Mouse (Mus musculus) monocyte, adult 2 months (primary cell): ENCODE results near the gene Zdhhc14.

Source experiments
- DNase-seq, 2 experiments: peaks; one replicate each; pipeline ENCODE4 v3.0.0; 2022; ENCODE audit warnings: low spot score in 2 of 2, low read depth in 1 of 2

The Zdhhc14 gene

DNA sequence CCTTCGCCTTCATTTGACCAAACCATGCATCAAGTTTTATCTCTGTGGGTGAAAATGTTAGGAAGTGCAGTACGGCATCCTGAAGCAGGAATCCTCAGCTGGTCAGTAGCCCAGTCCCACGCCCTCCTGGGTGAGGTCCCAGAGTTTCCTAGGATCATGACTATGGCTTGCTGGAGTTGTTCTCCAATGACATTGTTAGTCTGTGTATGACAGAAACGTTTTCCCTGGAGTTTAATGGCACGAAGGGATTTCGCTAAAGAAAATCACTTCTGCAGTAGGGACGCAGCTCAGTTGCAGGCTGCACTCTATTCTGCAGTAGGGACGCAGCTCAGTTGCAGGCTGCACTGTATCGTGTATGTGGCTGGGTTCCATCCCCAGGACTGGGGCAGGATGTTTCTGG is 161.6 kb downstream of the Zdhhc14 start:
- DNase-seq = no peak

DNA sequence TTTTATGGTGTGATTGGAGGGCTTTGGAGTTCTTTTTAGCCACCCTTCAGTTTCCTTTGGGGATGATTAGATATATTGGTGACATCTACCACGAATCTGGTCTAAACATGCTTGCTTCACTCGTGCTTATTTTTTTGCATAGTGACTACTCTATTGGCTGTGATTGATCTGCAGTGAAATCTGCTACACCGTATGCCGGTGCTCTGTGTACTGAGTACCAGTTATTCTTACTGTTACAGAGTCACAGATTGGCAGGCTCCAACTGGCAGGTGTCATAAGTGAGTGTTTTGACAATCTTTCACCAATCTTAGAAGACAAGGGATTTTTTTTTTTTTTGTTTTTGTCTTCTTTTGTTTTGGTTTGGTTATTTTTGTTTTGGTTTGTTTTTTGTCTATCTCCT is 163.2 kb downstream of the Zdhhc14 start:
- no peak for DNase-seq

DNA sequence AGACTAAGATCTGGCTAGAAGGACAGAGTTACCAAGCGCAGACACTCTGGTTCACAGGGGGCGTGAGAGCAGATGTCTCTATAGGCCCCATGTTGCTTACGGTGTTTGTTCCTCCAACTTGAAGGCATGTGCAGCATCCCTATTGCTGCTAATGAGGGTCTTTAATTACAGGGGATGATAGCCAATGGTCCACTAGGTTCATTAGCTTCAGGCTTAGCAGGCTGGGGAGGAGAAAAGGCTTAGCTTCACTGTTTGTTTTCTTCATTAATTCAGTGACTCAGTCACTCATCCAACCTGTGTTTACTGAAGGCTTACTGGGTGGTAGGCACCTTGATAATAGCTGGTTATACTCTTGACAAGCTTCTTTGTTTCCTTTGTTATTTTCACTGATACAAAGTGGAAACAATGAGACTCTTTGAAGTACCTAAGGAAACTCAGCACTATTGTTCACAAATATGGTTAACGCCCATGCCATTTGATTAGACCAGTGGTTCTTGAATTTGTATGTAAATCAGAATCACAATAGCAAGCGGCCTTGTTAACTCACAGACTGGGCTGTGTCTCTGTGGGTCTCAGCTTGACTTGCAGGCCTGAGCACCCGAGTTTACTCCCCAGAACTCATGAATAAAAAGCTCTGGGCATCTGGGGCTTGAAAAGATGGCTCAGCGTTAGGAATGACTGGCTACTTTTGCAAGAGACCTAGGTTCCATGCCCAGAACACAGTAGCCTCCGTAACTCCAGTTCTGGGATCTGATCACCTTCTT is 168.1 kb downstream of the Zdhhc14 start:
- DNase-seq = no peak

DNA sequence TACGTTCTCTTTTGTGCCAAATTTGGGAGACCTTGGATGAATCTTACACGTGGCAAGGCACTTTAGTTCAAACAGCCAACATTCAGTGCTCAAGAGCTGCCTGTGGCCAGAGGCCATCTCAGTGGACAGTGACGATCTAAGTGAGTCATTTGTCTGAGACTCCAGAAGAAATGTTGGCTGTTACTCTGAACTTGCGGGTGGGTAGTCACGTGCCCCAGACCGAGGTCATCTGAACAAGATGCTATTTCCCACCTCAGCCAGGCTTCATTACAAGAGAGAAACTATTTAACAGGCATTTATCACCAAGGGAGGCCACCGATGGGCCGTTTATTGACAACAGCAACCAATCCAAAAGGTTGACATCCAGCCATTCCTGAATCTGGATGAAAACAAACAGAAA is 174.3 kb downstream of the Zdhhc14 start:
- DNase-seq = no peak

DNA sequence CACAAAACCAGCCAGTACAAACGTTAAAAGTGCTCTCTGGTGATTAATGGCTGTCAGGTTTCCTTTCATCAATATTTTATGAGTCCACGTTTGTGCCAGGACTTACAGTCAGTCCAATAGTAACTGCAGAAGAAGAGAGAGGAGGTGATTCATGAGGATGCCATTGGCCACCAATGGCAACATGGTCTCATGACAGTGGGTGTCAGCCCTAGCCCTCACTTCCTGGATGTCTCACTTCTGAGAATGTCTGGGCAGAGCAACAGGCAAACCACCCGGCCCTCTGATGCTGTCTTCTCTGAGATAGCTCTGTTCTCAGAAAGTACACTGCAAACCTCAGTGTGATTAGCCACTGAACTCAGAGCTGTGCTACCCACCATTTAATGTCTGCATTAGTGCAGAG is 176.1 kb downstream of the Zdhhc14 start:
- DNase-seq = no peak

DNA sequence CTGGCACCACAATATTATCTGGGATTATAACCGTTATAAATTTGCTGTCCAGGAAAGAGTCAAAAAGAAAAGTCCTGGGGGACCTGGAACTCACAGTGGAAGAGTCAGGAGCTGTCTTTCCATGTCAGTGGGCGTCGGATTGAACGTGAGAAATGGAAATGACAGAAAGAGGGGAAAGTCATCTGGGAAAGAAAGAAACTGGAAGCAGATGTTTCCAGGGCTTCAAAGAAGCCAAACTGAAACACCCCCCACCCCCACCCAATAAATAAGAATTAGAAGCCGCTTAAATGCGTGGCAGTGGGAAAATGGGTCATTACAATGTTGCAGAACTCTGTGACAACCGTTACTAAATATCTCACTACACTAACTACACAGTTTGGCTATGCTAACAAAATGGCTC is 176.6 kb downstream of the Zdhhc14 start:
- DNase-seq = no peak

DNA sequence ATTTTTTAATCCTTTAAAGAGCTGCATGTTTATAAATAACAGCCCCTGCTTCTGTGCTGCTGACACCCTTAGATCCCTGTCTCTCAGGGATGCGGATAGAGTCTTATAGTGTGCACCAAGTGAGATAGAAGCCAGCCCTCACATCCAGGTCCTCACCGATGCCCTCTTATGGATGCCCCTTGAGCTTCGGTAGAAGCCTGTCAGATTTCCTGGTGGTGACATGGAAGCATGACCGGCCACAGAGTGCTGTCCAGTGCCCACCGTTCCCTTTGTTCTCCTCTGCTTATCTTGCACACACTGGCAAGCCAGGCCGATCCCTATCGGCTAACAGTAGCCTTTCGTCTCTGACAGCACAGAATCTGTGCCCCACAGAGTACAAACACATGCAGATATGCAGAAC is 183.6 kb downstream of the Zdhhc14 start:
- DNase-seq = no peak

DNA sequence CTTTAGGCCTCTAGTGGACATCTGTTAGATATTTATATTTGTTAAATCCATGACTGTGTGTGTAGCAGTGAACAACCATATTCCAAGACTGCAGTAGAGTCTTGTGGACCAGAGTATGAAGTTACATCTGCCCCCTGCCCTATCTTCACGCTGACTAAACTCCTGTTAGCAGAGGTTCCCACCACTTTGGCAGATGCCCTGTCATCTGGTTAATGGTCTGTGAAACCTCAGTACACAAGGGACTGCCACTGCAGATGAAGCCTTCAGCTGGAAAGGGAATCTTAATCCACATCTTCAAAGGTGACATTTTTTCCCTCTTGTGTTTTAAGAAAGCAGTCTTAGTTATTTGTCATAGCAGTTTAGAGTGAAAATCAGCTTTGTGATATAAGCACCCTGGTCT is 187.0 kb downstream of the Zdhhc14 start:
- no peak for DNase-seq

DNA sequence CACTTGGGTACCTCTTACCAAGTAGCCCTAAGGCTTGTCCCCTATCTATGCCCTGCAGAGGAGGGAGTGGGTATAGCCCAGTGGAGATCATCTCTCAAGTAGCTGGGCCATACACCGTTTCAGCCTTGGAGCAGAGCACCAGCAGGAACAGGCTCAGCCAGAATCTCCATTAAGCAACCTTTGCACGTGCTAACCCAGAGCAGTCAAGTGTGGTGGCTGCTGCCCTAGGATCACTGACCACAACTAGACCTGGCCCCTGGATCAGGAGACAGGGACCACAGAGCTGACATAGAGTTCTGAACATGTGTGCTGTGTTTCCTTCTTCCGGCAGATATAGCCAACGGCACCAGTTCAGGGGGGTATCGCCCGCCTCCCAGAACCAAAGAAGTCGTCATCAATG is 193.0 kb downstream of the Zdhhc14 start:
- DNase-seq = no peak

DNA sequence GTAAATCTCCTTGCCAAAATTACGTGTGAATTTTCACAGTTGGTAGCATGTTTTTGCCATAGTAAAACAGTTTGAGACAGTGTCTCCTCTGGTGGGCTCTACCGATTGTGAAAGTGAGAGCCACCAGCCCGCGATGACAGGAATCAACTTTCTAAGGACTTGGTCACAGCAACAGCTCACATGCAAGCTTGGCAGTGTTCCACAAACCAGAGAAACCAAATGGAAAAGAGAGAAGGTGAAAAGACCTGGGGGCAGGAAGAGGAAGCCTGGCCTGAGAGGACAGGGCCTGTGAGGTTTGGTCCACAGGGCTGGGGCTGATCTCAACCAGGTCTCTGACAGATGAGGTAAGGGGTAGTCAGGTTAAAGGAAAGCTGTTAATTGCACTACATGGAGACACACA is 195.5 kb downstream of the Zdhhc14 start:
- no peak for DNase-seq

DNA sequence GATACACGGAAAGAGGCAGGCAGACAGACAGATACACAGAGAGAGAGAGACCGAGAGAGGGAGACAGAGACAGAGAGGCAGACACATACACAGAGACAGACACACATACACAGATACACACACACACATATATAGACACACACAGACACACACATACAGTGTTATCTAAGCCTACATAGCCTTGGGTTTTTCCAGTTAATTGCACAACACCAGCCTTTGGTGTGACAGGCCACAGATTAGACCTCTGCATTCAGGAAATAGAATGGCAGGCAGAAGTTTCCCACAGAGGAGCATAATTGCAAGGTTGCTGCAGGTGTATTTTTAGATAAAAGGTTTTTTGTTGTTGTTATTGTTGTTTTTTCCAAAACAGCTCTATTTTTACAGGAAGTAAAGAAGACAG is 195.9 kb downstream of the Zdhhc14 start:
- no peak for DNase-seq

DNA sequence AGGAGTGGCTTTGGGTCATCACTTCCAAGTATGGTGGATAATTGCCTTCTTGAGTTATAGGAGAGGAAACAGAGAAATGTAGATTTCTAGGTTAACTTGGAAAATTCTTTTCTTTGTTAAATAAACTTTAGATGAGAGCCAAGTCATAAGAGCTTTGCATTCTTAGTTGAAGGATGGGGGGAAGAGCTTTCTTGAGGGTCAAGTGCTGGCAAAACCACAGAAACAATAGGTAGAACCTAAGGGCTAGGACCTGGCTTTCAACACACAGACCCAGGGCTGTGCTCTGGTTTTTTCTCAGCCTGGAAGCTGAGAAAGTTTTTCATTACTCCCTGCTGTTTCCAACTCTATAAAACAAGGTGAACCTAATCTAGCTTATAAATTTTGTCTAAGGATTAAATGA is 196.3 kb downstream of the Zdhhc14 start:
- no peak for DNase-seq

DNA sequence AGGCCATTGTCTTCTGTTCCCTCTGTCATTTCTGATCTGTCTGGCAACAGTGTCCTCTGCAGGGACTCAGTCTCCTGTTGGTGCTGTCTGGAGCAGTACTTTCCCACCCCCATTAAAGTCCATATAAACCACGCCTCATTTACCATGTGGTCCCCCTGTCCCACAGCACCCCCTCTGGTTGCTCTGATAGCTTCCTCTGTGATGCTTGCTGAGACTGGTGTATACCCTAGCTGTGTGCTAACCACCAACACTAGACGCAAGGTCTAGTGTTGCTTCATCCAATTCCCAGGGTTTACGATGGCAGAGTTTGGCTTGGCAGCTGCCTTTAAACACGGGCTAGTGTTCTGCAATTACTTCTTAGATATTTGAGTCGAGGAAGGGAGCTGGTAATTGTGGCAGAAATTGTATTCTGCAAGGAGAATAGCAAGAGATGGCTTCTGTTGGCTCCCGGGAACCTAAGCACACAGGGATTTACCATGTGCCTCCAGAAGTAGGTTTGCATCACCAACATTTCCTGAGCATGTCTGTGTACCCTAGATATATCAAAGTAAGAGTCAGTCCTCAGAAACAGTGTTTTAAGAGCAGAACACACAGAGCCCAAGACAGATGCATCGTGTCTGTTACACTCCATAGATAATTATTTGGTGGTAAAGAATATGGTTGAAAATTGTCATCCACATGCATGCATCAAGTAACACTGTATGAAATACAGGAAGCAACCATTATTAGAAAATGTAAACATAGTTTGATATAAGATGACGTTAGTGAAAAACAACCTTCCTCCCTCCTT is 198.6 kb downstream of the Zdhhc14 start:
- DNase-seq = no peak

DNA sequence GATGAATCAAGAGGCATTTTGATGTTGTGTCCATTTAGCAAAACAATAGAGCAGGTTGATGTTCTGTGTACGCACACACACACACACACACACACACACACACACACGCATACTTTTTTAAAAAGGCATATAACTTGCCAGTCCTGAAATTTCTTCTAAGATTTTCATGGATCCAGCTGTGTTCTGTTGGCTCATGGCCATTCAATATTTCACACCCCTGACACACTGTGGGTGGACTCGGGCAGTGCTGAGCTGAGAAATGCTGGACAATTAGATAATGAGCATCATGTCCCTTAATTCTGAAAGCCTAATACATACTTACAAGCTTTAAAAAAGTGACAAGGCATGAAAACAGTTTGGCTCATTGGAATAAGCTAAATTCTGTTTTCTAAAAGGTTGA is 200.3 kb downstream of the Zdhhc14 start:
- DNase-seq = no peak

DNA sequence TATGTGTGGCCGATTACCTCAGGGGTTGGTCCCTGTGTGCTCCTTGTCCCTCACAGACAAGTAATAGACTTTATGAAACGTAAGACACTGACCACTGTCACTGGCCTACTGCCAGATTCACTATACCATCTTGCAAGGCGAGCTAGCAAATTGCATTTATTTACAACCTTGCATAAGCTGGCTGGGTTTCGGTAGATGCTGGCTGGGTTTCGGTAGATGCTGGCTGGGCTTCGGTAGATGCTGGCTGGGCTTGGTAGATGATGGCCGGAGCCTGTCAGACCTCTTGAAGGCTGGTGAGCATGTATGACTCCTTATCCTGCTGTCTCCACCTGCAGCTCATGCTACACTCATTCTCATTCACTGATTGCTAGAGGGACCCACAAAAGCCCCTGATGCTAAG is 200.9 kb downstream of the Zdhhc14 start:
- no peak for DNase-seq

DNA sequence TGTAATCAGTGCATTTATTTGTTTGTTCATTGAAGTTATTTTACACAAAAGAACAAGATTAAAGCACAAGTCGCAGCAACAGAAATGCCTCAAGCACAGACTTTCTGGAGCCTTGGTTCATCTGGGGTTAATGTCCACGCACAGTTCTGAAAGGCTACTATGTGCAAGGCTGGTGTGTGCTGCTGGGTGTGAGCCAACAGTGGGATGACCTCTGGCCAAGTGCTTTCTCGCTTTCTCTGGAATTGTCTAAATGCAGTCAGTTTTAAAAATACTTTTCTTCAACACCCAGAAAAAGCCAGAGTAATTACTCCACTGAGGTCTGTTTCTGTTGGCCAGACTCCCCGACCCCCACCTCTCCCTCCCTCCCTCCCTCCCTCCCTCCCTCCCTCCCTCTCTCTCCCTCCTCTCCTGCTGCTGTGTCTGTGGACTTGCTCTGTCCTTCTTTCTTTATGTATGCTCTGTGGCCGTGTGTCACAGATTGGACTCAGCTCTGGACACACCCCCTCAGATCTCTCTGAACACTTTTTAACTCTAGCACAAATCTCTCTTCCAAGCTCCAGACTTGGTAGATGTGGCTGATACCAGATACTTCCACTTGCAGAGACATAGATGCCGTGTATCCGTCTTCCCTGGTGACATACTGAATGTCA is 206.2 kb downstream of the Zdhhc14 start:
- no peak for DNase-seq

DNA sequence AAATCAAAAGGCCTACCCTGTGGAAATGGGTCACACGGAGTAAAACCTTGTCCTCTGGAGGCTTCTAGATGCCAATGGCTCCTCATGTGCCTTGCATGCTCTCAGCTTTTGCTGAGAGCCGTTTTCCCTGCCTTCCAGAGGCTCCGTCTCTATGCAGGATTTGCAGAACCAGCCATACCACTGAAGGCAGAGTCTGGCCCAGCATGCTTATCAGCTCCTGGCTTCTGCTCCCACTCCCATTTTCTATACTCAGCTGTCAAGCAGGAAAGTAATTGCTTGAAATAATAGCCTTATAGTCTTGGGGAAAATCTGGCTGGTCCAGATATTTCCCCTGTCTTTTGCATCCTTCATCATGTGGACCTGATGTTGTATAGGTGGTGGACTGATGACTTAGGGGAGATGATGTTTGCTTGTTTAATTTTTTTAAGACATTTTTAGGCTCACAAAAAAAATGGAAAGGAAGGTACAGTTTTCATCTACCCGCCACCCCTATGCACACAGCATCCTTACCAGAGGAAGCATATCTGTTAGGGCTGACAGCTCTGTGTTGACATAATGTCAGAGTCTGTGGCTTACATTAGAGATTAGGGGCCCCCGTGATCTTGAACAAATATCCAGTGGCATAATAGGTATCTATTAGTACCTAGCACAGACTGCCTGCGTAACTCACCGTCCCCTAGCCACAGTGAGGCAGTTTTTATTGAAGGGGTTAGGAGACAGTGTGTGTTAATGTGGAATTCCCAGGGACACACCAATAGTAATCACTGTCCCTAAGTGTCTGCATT is 218.2 kb downstream of the Zdhhc14 start:
- no peak for DNase-seq

DNA sequence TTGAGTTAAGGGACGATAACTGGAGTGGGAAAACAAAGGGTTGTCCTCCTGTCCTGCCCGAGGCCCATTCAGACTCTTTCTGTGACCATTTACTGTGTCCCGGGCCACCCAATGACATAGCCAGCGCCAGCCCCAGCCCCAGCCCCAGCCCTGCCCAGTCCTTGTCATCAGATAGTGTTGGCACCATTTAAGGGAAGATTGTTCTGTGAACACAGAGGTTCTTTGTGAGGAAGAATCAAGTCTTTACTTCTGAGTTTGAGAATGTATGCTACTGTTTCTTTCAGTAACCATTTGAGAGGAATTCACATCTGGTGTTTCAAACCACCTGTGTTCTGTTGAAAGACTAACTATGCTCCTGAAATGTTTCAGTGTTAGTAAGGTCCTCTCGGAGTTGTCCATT is 219.5 kb downstream of the Zdhhc14 start:
- no peak for DNase-seq

DNA sequence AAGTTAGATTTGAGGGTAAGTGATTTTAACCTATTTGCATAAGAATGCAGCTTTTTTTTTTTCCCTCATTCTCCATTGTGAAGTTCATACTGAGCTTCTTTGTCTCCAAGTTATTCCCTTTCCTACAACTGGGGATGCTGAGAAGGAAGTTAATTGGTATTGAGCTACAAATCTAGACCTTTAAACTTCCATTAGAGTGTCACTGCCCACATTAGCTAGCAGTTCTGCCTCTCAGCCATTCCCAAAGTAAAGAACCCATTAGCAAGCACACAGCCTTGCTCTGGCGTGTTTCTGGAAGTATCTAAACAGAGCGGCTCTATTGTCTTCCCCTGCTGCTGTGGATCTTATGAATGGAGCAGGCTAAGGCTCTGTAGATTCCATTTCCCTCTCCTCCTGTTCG is 220.8 kb downstream of the Zdhhc14 start:
- DNase-seq = no peak

DNA sequence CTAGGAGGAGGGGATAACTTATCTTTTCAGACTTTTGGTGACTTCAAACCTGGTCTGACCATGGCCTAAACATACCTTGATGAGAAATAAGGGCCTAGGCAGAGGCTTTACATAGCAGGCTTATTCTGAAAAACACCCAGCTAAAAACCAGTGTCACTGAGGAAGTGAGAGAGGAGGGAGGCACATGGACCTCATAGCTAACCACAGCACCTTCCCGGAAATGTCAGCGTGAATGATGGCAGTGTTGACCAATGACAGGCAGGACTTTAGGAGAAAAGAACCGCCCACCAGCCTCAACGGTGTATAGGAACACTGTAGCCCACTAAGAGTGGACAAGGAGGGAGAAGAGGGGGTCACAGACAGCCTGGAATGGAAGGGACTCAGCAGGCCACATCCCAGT is 224.6 kb downstream of the Zdhhc14 start:
- no peak for DNase-seq

DNA sequence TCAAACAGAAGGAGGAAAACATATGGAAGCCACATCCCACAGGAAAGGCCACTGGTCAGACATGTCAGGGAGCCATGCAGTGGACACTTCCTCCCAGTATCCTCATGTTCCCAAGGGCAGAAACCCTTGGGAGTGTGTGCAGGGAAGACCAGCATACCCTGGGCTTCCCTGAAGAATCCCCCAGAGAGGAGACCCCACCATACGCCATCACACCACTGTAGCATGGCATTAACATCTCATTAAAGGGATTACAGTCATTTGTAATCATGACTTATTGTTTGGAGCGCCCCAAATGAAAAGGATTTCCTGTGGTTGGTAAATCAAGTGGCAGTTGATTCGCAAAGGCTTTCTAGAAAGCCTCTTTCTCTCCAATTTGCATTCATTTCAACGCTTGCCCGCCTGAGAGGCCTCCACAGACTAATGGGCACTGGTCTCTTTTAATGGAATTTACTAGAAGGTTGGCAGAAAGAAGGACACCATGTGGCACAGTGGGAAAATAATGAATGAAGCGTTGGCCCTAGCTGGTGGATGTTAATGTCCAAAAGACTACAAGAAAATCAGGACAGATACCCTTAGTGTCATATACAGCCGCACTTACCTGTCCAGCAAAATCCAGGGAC is 226.5 kb downstream of the Zdhhc14 start:
- no peak for DNase-seq
